Mouse (Mus musculus) cerebellum, adult 18-20 months (tissue): ENCODE results near the gene H1foo.
A peak's percentile ranks its signal among the peaks of the same experiment; 100 is the strongest.

Experiments
- DNase-seq, 2 experiments: peaks; one replicate each; pipeline ENCODE4 v3.0.0; 2021

The H1foo gene

DNA sequence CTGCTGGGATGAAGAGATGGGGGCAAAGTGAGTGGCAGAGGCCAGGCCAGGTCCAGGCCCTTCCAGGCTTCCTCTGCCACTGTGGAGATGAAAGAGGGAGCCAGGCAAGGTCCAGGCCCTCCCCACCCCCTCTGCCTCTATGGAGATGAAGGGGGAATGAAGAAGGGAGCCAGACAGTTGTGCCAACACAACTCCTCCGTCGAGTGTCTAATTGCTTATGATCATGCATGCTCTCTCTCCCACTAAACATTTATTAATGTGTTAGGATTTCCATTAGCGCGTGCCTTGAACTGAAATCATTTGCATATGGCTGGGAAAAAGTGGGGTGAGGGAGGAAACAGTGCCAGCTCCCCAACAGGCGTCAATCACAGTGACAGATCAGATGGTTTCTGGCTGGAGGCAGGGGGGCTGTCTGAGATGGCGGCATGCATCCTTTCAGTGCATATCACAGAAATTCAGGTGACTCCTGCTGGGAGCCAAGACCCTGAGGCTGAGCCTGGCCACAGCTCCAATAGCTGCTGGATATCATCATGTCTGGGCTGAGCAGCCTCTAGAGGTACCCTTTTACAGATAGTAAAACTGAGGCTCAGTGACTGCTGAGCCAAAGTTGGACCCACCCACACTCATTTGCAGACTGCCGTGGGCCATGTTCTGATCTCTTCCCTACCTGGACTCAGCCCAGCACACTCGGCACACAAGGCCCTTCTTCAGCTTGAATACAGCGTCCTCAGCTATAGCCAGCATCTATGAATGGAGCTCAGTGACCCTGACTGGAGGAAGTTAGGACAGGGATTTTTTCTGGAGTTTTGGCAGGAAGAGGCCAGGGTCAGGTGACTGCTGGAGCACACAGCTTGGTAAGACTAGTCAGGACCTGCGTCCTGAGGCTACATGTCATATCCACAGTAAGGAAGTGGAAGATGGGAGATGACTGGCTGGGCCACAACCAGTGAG, 17.2 kb upstream of the H1foo start:
- DNase-seq = no peak

DNA sequence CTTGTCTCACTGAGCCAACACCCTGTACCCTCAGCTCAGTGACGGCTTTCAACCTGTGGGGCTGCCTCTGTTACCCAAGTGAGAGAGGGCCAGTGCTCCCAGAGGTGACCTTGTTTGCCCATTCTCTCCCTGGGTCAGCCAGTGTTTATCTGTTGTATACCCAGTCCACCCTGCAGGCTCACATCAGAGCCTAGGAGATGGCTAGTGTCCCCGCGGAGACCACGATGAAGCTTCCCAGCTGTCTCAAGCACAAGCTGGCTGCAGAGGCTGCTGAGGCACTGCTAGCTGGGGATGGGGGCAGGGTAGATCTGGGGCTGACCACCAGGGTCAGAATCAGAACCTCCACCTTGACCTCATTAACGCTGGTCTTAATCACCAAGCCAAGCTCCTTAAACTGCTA, 14.7 kb upstream of the H1foo start:
- DNase-seq = no peak

GRCm38 (mm10) chr6:115931639-115932038, 13.1 kb upstream of the H1foo start, which contains the start of gene Rho:
Gene Rho (plus strand): TSS chr6:115931748.
- no peak for DNase-seq

DNA sequence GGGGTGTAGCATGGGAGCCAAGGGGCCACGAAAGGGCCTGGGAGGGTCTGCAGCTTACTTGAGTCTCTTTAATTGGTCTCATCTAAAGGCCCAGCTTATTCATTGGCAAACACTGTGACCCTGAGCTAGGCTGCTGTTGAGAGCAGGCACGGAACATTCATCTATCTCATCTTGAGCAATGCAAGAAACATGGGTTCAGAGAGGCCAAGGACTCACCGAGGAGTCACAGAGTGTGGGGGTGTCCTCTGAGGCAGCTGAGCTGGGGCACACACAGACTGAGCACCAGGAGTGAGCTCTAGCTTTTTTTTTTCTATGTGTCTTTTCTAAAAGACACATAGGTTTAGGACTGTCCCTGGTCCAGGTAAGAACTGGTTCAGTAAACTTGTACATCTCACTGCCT, 12.3 kb upstream of the H1foo start:
- DNase-seq = no peak

DNA sequence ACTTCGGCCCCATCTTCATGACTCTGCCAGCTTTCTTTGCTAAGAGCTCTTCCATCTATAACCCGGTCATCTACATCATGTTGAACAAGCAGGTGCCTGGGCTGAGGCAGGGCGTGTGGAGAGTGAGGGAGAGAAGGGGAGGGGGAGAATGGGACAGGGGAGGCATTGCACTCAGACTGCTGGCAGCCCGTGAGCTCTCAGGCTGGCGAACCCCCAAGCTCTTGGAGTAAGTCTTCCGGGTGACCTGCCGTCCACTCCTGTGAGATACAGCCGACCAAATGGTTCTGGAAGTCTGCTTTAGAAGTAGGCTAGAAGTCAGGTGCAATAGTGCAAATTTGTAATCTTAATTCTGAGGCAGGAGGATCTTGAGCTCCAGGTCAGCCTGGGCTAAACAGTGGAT, 9.2 kb upstream of the H1foo start:
- DNase-seq = no peak

DNA sequence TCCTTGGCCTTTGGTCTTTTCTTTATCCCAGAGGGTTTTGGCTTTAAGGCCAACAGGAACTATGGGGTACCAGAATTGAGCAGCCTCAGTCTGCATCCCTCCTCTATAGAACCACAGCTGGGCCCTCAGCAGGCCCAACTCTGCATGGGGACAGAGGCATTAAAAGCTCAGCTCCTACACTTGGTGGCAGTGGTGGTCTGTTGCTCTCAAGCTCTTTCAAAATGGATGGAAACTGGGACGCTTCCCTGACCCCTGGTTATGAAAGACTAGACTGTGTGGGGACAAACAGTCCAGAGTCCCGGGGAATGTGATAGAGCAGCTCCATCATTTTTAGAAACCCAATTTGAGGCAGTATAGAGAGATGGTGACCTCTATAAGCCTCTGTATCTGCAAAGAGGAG, 6.7 kb upstream of the H1foo start:
- no peak for DNase-seq

DNA sequence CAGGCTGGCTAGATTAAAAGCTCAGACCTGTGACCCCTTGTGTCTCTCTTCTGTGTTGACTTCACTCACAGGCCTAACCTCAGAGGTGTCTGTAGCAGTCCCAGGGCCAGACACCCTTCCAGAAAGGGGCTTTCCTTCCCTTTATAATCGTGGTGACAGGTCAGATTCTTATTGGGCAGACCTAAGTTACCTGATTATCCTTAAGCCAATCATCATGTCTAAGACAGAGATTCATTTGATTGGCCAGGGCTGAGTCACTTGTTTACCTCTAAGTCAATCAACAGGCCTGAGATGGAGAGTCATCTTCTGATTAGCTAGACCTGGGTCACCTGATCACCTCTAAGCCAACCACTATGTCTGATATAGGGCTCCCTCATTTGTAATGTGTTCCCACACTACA, 5.9 kb upstream of the H1foo start:
- no peak for DNase-seq

DNA sequence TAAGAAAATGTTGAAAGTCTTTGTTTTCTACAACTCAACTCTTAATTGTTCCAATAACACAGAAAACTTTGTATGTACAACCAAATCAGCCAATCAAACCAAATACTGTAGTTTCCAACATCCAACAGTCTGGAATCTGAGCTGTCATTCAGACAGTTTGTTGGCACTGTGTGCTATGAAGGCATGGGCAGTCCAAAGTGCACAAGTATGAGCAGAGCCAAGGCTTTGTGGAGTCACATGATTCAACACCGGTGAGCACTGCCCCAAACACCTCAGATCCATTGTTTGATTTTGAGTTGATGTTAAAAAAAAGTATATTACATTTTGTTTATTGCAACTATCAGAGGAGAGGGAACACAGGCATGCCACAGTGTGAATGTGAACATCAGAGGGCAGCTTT, 4.1 kb upstream of the H1foo start:
- no peak for DNase-seq

DNA sequence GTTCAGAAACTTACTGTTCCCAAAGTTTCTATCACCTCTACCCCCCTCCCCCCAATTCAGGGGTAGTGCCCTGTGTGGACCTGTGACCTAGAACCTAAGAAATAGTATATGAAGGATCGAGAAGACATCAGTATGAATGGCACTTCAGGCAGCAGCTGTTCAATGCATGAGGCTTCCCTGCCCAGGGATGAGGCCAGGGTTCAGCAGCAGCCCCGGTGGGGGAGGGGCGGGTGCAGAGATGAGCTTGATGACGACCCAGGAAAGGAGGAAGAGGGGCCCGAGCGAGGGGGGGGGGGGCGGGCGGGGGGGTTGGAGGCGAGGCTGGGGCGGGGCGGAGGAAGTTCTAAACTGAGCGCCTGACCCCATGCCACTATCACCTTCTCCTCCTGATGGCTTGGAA, 3.6 kb upstream of the H1foo start:
- no peak for DNase-seq

- DNase-seq = no peak
Observed at GRCm38 (mm10) chr6:115943498-115944427, 975 bp upstream of the H1foo start.

- DNase-seq = no peak
Observed at GRCm38 (mm10) chr6:115945633-115946032, 895 bp downstream of the H1foo start.

DNA sequence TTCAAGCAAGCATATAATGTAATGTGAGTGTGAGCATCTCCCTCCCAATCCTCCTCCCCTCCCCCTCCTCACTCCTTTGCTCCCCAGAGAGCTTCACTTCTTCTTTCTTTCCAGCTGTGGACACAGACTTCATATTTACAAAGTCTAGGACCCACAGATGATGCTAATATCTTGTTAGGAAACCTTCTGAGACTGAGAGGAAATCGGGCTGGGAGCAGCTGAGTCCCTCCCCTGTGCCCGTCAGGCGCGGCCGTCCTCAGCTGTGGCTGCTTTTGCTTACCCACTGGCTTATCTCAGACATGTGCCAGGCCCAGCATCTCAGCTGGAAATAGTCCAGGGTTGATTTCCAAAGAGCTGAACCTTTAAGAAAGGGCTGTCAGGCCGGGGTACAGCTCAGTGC, 1.7 kb downstream of the H1foo start:
- DNase-seq = no peak

DNA sequence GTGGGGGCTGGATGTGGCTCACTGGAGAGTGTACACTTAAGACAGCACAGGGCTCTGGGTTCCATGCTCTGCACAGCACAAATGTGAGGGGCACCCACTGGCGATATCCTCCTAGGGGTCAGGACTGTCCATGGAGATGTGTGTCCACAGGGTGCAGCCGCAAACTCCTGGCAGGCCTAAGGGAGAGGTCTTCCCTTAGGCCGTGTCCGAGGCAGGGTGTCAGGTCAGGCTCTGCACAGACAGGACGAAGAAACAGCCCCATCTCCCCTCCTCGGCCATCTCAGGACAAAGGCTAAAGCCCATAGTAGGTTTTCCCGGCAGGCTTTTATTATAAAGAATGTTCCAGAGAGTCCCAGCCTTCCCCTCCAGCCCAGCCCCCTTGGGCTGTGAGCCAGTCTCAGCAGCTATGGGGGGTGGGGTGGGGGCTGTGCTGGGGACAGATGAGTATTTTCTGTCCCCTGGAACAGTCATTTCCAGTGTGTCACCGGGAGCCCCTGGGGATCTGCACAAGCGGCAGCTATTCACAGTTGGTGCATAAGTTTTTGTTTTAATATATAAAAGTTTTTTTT, 9.9 kb downstream of the H1foo start:
- no peak for DNase-seq

DNA sequence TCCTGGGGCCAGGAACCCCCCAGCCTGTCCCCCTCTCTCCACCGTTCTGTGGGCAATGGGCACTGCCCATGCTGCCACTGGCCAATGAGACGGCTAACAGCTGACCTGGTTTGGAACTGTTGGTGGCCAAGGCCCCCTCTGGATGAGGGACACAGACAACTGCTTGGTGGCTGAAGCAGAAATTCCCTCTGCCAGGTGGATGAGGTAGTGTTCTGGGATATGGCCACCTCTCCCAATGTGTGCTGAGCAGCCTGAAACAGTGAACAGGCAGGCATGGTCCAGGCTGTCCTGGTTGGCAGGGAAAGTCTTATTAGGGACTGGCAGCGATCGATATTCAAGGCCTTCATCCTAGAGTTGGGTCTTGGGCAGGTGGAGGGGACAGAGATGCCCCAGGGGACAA, 10.4 kb downstream of the H1foo start:
- peak; percentile 61 for DNase-seq

DNA sequence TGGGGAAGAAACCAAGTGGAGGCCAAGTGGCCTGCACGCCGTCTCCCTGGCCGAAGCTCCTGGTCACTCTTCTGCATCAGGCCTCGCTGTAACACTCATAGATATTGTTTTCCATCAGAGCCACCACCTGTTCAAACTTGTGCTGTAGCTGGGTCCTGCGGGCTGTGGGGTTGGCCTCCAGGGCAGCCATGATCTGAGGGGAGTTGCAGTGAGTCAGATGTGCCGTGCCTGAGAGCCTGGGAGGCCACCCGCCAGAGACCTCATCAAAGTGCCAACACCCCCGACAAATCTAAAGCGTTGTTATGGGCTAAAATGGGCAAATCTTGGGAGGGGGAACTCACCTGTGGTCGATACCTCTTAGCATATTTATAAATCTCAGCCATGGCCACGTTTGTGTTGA, 10.9 kb downstream of the H1foo start:
- no peak for DNase-seq

DNA sequence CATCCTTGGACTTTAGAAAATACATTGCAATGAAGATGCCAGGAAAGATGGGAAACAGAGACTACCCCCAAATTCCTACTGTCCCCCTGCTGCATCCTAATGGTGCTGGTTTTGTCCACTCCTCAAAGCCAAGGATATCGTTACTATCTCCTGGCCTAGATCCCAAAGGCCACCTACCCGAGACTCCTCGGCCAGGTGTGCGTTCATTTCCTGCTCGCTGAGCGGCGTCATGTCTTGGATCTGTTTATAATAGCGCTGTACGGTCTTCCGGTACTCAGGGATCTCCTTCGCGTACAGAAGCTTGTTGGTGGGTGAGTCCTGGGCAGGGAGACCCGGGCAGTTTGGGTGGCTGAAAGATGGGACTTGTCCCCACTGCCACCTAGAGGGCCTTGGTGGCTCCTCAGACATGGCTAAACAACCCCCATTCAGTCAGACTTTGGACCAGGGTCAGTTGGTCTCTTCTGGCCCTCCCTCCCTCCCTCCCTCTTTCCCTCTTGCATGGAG, 11.7 kb downstream of the H1foo start:
- peak in 1 of 2 experiments; percentile 38 for DNase-seq

DNA sequence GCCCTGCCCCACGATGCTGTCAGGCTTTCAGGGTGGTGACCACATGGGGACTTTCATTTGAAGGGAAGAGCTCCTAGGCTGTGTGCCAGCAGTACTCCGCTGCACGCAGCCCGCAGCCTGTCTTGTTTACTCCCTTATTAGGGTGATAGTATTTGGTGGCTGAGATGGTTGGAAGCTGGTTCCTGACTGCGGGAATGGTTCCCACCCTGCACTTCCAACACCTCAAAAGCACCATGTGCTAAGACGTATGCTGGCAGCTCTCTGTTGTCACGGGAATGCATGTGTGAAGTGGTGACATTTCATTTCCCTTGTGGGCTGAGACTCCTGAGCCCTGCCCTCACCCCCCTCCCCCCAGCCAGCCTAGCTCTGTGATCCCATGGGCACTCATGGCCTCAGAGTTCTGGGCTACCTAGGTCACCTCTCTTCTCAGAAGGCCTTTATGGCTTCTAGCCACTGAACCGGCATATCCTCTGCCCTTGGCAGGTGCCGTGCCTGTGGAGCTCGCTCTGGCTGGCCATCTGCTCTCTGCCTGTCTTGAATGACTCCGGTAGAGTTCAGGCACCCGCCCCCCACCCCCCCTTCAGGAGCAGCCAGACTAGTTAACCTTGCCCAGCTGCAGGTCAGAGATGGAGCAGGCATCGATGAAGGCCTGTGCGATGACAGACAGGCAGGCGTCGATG, 12.3 kb downstream of the H1foo start:
- peak; percentile 81 to 92 for DNase-seq

DNA sequence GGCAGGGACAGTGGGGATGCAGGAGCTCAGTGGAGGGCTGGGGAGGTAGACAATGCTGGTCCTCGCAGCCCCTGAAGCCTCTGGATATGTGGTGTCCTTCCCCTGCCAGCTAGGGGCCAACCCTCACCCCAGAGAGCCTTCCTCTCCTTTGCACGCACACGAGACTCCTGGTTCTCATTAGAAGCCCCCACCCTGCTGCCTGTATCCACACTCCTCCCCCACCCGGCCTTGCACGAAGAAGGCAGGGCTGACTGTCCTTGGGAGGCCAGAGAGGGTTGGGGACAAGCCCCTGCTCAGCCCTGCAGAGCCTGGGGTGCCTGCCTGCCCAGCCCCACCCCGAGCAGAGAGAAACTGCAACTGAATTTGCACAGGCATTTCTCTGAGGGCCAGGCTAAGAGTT, 12.9 kb downstream of the H1foo start:
- no peak for DNase-seq

- no peak for DNase-seq
Observed at GRCm38 (mm10) chr6:115958445-115958844, 13.7 kb downstream of the H1foo start.

- peak; percentile 64 to 72 for DNase-seq
Observed at GRCm38 (mm10) chr6:115959151-115959691, 14.5 kb downstream of the H1foo start.

DNA sequence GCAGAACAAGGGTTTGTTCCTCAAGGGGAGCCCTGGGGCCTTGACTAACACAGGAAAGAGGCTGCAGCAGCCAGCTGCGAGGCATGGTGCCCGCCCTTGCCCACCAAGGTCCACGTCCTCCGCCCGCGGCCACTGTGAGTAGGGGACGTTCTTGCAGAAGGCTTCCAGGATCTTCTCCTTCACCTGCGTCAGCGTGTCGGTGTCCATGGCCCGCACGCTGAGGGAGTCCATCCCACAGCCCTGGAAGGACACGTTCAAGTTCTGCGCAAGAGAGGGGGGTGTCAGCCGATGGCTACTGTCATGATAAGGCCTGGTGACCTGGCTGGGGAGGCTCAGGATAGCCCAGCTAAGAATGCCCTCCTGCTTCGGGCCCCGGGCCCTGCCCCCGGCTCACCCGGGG, 15.6 kb downstream of the H1foo start:
- no peak for DNase-seq

GRCm38 (mm10) chr6:115961743-115962142, 17.0 kb downstream of the H1foo start:
- no peak for DNase-seq
